Mouse (Mus musculus): Measurements from ENCODE around the gene Rhbdd3. TPM values are rescaled to one million over a fixed set of nuclear protein-coding genes. Genes with fewer than 3 reads are reported as not detected.
A peak's percentile ranks its signal among the peaks of the same experiment; 100 is the strongest.

The Rhbdd3 gene
- polyA plus RNA-seq, 2 experiments, result 11.0 to 11.1 TPM

GRCm38 (mm10) chr11:5062860-5063505 is 35.7 kb upstream of the Rhbdd3 start:
- ATAC-seq (ENCODE audit: insufficient read depth), result no peak
- Histone ChIP-seq H3K27ac (no peak overlapping the region), H3K27me3 (ENCODE audit: control insufficient read depth, insufficient read depth, low read length) (peaks cover 65% of the 10 kb centered on the region), H3K9ac (replicated peaks) (no peak overlapping the region), H3K4me1 (replicated peaks; ENCODE audit: control insufficient read depth in 2 of 2, insufficient read depth in 2 of 2, low read length in 1 of 2) (peaks cover 5 to 6% of the 10 kb centered on the region in 2 experiments; a peak in 2 of 4 replicates), H3K36me3 (replicated peaks; ENCODE audit: control insufficient read depth, insufficient read depth, low read depth) (peaks cover under 1% of the 10 kb centered on the region; the same call in 1 of the 2 replicates), H3K4me3 (ENCODE audit: insufficient read depth in 1 of 2, low read depth in 2 of 2, low read length in 2 of 2) (no peak overlapping the region), H3K4me2 (ENCODE audit: low read depth) (no peak overlapping the region), H3K9me3 (ENCODE audit: control insufficient read depth, low read length) (no peaks in the 10 kb centered on the region)
- TF ChIP-seq EP300 (IDR thresholded peaks at IDR 0.05; ENCODE audit: low read depth), result no peak
- no peak for TF ChIP-seq CTCF (IDR thresholded peaks at IDR 0.05; ENCODE audit: low read depth)
- 71% methylated on average over 13 of the region's 13 CpGs for WGBS (ENCODE audit: insufficient replicate concordance)
- DNase-seq (ENCODE audit: low read depth in 3 of 3, low spot score in 3 of 3), result no peak

- no peak overlapping the region for H3K9ac ChIP-seq (replicated peaks)
- no peak overlapping the region for H3K27ac ChIP-seq
- ATAC-seq (ENCODE audit: insufficient read depth) (no peak), DNase-seq (ENCODE audit: low read depth in 3 of 3, low spot score in 3 of 3) (no peak)
- WGBS (ENCODE audit: insufficient replicate concordance), result 65% methylated on average over 31 of the region's 31 CpGs
- peaks cover 6% of the 10 kb centered on the region for H3K36me3 ChIP-seq (replicated peaks; ENCODE audit: control insufficient read depth, insufficient read depth, low read depth)
- H3K4me2 ChIP-seq (ENCODE audit: low read depth), result peak overlapping the region; percentile 77
- peaks cover 5 to 8% of the 10 kb centered on the region in 2 experiments; a peak in 2 of 4 replicates for H3K4me1 ChIP-seq (replicated peaks; ENCODE audit: control insufficient read depth in 2 of 2, insufficient read depth in 2 of 2, low read length in 1 of 2)
- H3K9me3 ChIP-seq (ENCODE audit: control insufficient read depth, low read length), result no peaks in the 10 kb centered on the region
- peaks cover 58% of the 10 kb centered on the region for H3K27me3 ChIP-seq (ENCODE audit: control insufficient read depth, insufficient read depth, low read length)
- H3K4me3 ChIP-seq (ENCODE audit: insufficient read depth in 1 of 2, low read depth in 2 of 2, low read length in 2 of 2), result peak overlapping the region in 1 of 2 experiments; percentile 63; a peak in 2 of 4 replicates
- no peak for TF ChIP-seq EP300 (IDR thresholded peaks at IDR 0.05; ENCODE audit: low read depth)
- no peak for TF ChIP-seq CTCF (IDR thresholded peaks at IDR 0.05; ENCODE audit: low read depth)
Measured at GRCm38 (mm10) chr11:5063561-5064281, 35.0 kb upstream of the Rhbdd3 start.

- TF ChIP-seq EP300 (IDR thresholded peaks at IDR 0.05; ENCODE audit: low read depth) (no peak), CTCF (IDR thresholded peaks at IDR 0.05; ENCODE audit: low read depth) (no peak)
- WGBS (ENCODE audit: insufficient replicate concordance), result 24% methylated on average over 38 of the region's 38 CpGs
- H3K9ac ChIP-seq (replicated peaks), result peak overlapping the region; percentile 62
- ATAC-seq (ENCODE audit: insufficient read depth) (no peak; the same call in 1 of the 2 replicates), DNase-seq (ENCODE audit: low read depth in 3 of 3, low spot score in 3 of 3) (no peak)
- no peak overlapping the region for H3K27ac ChIP-seq
- H3K4me1 ChIP-seq (replicated peaks; ENCODE audit: control insufficient read depth in 2 of 2, insufficient read depth in 2 of 2, low read length in 1 of 2), result peaks cover 5 to 10% of the 10 kb centered on the region in 2 experiments; a peak in 2 of 4 replicates
- H3K36me3 ChIP-seq (replicated peaks; ENCODE audit: control insufficient read depth, insufficient read depth, low read depth), result peaks cover 13% of the 10 kb centered on the region
- H3K4me2 ChIP-seq (ENCODE audit: low read depth), result peak overlapping the region; percentile 77
- H3K9me3 ChIP-seq (ENCODE audit: control insufficient read depth, low read length), result no peaks in the 10 kb centered on the region
- peaks cover 50% of the 10 kb centered on the region for H3K27me3 ChIP-seq (ENCODE audit: control insufficient read depth, insufficient read depth, low read length)
- peak overlapping the region; percentile 63 to 78 for H3K4me3 ChIP-seq (ENCODE audit: insufficient read depth in 1 of 2, low read depth in 2 of 2, low read length in 2 of 2)
Measured at GRCm38 (mm10) chr11:5064282-5065055, 34.3 kb upstream of the Rhbdd3 start.

- TF ChIP-seq CTCF (IDR thresholded peaks at IDR 0.05; ENCODE audit: low read depth) (peak; percentile 74), EP300 (IDR thresholded peaks at IDR 0.05; ENCODE audit: low read depth) (no peak)
- H3K36me3 ChIP-seq (replicated peaks; ENCODE audit: control insufficient read depth, insufficient read depth, low read depth), result peaks cover 19% of the 10 kb centered on the region
- H3K9ac ChIP-seq (replicated peaks), result peak within 1 kb of the TSS; percentile 62
- no peaks in the 10 kb centered on the region for H3K9me3 ChIP-seq (ENCODE audit: control insufficient read depth, low read length)
- peak within 1 kb of the TSS; percentile 63 to 78 for H3K4me3 ChIP-seq (ENCODE audit: insufficient read depth in 1 of 2, low read depth in 2 of 2, low read length in 2 of 2)
- H3K27ac ChIP-seq, result no peak within 1 kb of the TSS
- DNase-seq (ENCODE audit: low read depth in 3 of 3, low spot score in 3 of 3) (peak; percentile 67 to 74 (median 71)), ATAC-seq (ENCODE audit: insufficient read depth) (peak; percentile 83)
- H3K4me1 ChIP-seq (replicated peaks; ENCODE audit: control insufficient read depth in 2 of 2, insufficient read depth in 2 of 2, low read length in 1 of 2), result peaks cover 5 to 10% of the 10 kb centered on the region in 2 experiments; a peak in 2 of 4 replicates
- 0% methylated on average over 44 of the region's 50 CpGs for WGBS (ENCODE audit: insufficient replicate concordance)
- peaks cover 43% of the 10 kb centered on the region for H3K27me3 ChIP-seq (ENCODE audit: control insufficient read depth, insufficient read depth, low read length)
- peak within 1 kb of the TSS; percentile 77 for H3K4me2 ChIP-seq (ENCODE audit: low read depth)
Measured at GRCm38 (mm10) chr11:5065056-5065821, 33.5 kb upstream of the Rhbdd3 start, which contains the start of gene Gas2l1. Gene Gas2l1 (minus strand): TSS chr11:5065327.
